Mouse (Mus musculus): ENCODE results near the gene Mipep.

GRCm38 (mm10) chr14:60910506-60911444, 126.4 kb downstream of the Mipep start:
- TF ChIP-seq CTCF (IDR thresholded peaks at IDR 0.05; ENCODE audit: extremely low read depth, insufficient read depth, low read length) = no peak
- no peak for TF ChIP-seq POLR2A (IDR thresholded peaks at IDR 0.05; ENCODE audit: extremely low read depth, insufficient read depth, low read length)

Measured in cortical plate, adult 2 months (tissue).